Mouse (Mus musculus): ENCODE results near the gene Efcab3.

Gene Efcab3

GRCm38 (mm10) chr11:105145211-105145610, 81.8 kb downstream of the Efcab3 start:
- DNase-seq (ENCODE audit: extremely low read depth, insufficient read length, low spot score), result no peak

- no peak for DNase-seq (ENCODE audit: extremely low read depth, insufficient read length, low spot score)
Measured at GRCm38 (mm10) chr11:105146593-105146992, 83.2 kb downstream of the Efcab3 start, which contains the start of gene Gm10842. Gm10842 (plus strand) TSS chr11:105146893.

GRCm38 (mm10) chr11:105149353-105149752, 86.0 kb downstream of the Efcab3 start:
- no peak for DNase-seq (ENCODE audit: extremely low read depth, insufficient read length, low spot score)

GRCm38 (mm10) chr11:105149766-105150165, 86.4 kb downstream of the Efcab3 start:
- DNase-seq (ENCODE audit: extremely low read depth, insufficient read length, low spot score), result no peak

GRCm38 (mm10) chr11:105150691-105151090, 87.3 kb downstream of the Efcab3 start:
- DNase-seq (ENCODE audit: extremely low read depth, insufficient read length, low spot score), result no peak

- DNase-seq (ENCODE audit: extremely low read depth, insufficient read length, low spot score), result no peak
Measured at GRCm38 (mm10) chr11:105151226-105152016, 88.0 kb downstream of the Efcab3 start.

- no peak for DNase-seq (ENCODE audit: extremely low read depth, insufficient read length, low spot score)
Measured at GRCm38 (mm10) chr11:105152017-105152300, 88.6 kb downstream of the Efcab3 start.

- peak; percentile 34 for DNase-seq (ENCODE audit: extremely low read depth, insufficient read length, low spot score)
Measured at GRCm38 (mm10) chr11:105152357-105152899, 89.0 kb downstream of the Efcab3 start.

- peak; percentile 68 for DNase-seq (ENCODE audit: extremely low read depth, insufficient read length, low spot score)
Measured at GRCm38 (mm10) chr11:105153068-105153833, 89.9 kb downstream of the Efcab3 start.

GRCm38 (mm10) chr11:105155915-105156314, 92.5 kb downstream of the Efcab3 start:
- no peak for DNase-seq (ENCODE audit: extremely low read depth, insufficient read length, low spot score)

- DNase-seq (ENCODE audit: extremely low read depth, insufficient read length, low spot score), result no peak
Measured at GRCm38 (mm10) chr11:105156748-105157267, 93.4 kb downstream of the Efcab3 start.

- no peak for DNase-seq (ENCODE audit: extremely low read depth, insufficient read length, low spot score)
Measured at GRCm38 (mm10) chr11:105158047-105158446, 94.7 kb downstream of the Efcab3 start.

GRCm38 (mm10) chr11:105159673-105160360, 96.4 kb downstream of the Efcab3 start:
- peak; percentile 74 for DNase-seq (ENCODE audit: extremely low read depth, insufficient read length, low spot score)

GRCm38 (mm10) chr11:105161411-105161810, 98.0 kb downstream of the Efcab3 start:
- no peak for DNase-seq (ENCODE audit: extremely low read depth, insufficient read length, low spot score)

GRCm38 (mm10) chr11:105164516-105165510, 101.4 kb downstream of the Efcab3 start:
- DNase-seq (ENCODE audit: extremely low read depth, insufficient read length, low spot score), result no peak

GRCm38 (mm10) chr11:105166780-105167179, 103.4 kb downstream of the Efcab3 start:
- DNase-seq (ENCODE audit: extremely low read depth, insufficient read length, low spot score), result no peak
